Mouse (Mus musculus) heart, embryonic 11.5 days (tissue): ENCODE data around the gene Ppp4r1. TPM values are rescaled to one million over a fixed set of nuclear protein-coding genes. Genes with fewer than 3 reads are reported as not detected.

Source experiments
- ATAC-seq: fragments of 200-750 bp; cut with Nextera tagmentation; replicated peaks from 2 replicates; pipeline ENCODE4 v1.8.0; 2017; ENCODE audit warnings: moderate library complexity; ENCODE audit not compliant: insufficient number of reproducible peaks, low FRiP score, low TSS enrichment
- H3K27ac ChIP-seq: fragments of 300-500 bp; sonication (generic); 2 replicates; pipeline ENCODE4 v1.5.1; 2014; ENCODE audit warnings: mild to moderate bottlenecking, low read depth, low read length
- H3K27me3 ChIP-seq: fragments of 300-500 bp; sonication (generic); 2 replicates; pipeline ENCODE4 v1.6.1; 2014; ENCODE audit warnings: mild to moderate bottlenecking, low read length, mixed read lengths; ENCODE audit not compliant: control insufficient read depth, insufficient read depth
- H3K36me3 ChIP-seq: fragments of 300-500 bp; sonication (generic); 2 replicates; pipeline ENCODE4 v1.6.1; 2014; ENCODE audit warnings: mild to moderate bottlenecking, low read length, moderate library complexity, mixed read lengths; ENCODE audit not compliant: control insufficient read depth, insufficient read depth
- H3K4me1 ChIP-seq: fragments of 300-500 bp; sonication (generic); 2 replicates; pipeline ENCODE4 v1.6.1; 2014; ENCODE audit warnings: low read length; ENCODE audit not compliant: control insufficient read depth, insufficient read depth
- H3K4me2 ChIP-seq: fragments of 300-500 bp; sonication (generic); 2 replicates; pipeline ENCODE4 v1.6.1; 2014; ENCODE audit warnings: mild to moderate bottlenecking, moderate library complexity
- H3K4me3 ChIP-seq: fragments of 300-500 bp; sonication (generic); 2 replicates; pipeline ENCODE4 v1.5.1; 2014; ENCODE audit warnings: low read depth, low read length
- H3K9ac ChIP-seq: fragments of 300-500 bp; sonication (generic); 2 replicates; pipeline ENCODE4 v1.6.1; 2014; ENCODE audit warnings: mild to moderate bottlenecking, low read depth, low read length, moderate library complexity
- H3K9me3 ChIP-seq: fragments of 300-500 bp; sonication (generic); replicated peaks from 2 replicates; pipeline ENCODE4 v1.6.1; 2016; ENCODE audit warnings: low read length; ENCODE audit not compliant: control insufficient read depth
- WGBS: fragments of 180-500 bp; shearing (Covaris S2); extraction: QIAGEN DNeasy Blood & Tissue Kit; methylation state at CpG from one replicate; pipeline ENCODE4 v1.1.7; 2014; ENCODE audit not compliant: insufficient replicate concordance; 5-methylcytosine and 5-hydroxymethylcytosine counted together
- polyA plus RNA-seq: library from polyadenylated mRNA; unstranded; fragments of >200 nt; fragmentation: Nextera tagmentation; extraction: Ambion mirVana; gene quantifications from 2 replicates; pipeline ENCODE4 v1.2.1, GENCODE M21; 2014

The Ppp4r1 gene
- polyA plus RNA-seq, 1 experiment from 2014 or later = 31.4 TPM

GRCm38 (mm10) chr17:65780970-65781369 lies 1.4 kb upstream of the Ppp4r1 start:
- 90% methylated on average over 2 of the region's 2 CpGs for WGBS
- H3K4me2 ChIP-seq = no peak overlapping the region
- no peaks in the 10 kb centered on the region for H3K9me3 ChIP-seq
- no peak for ATAC-seq
- H3K4me1 ChIP-seq = peaks cover 10% of the 10 kb centered on the region
- H3K9ac ChIP-seq = no peak overlapping the region
- no peak overlapping the region for H3K27ac ChIP-seq
- no peaks in the 10 kb centered on the region for H3K27me3 ChIP-seq
- no peak overlapping the region for H3K4me3 ChIP-seq
- 0 out of 2 replicates have a peak, but pooled peaks cover 3% of the 10 kb centered on the region for H3K36me3 ChIP-seq

DNA sequence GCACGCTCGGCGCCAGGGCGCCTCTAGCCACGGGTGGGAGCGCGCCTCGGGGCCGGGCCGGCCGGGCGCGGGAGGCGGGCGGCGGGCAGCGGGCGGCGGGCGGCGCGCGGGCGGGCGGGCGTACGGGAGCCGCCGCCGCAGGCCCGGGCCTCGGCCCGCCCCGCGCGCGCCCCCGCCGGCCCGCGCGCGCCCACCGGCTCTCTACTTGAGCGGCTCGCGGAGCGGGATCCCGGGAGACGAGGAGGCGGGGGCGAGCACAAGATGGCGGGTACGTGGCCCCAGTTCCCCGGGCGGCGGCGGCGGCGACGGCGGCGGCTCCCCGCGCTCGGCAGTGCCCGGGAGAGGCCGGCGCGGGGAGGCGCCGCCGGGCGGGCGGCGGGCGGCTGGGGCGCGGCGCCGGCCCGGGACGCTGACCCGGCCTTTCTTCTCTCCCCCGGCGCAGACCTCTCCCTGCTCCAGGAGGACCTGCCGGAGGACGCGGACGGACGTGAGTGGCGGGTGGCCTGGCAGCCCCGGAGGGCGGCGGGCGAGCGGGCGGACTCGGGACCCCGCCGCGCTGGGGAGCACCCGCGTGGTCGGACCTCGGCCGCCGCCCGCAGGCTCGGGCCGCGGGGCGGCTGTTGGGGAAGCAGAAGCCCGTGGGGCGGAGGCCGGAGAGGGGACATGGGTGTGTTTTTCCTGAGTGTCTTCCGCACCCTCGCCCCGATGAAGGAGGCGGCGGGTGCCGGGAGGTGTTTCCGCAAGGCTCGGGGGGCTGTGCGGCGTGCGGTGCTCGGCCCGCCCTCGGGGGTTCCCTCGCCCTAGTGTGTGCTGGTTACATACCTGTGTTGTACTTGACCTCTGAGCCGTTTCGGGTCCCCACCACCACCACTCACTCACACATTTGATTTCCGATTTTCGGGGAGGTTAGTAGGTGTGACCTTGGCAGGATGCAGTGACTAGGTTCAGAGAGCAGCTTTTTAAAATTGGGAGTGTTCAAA lies 1.1 kb downstream of the Ppp4r1 start:
- ATAC-seq = peak; percentile 74
- Histone ChIP-seq H3K27ac (peak overlapping the region; percentile 99), H3K36me3 (0 out of 2 replicates have a peak, but pooled peaks cover 5% of the 10 kb centered on the region), H3K9me3 (no peaks in the 10 kb centered on the region), H3K27me3 (no peaks in the 10 kb centered on the region), H3K4me2 (peak overlapping the region; percentile 76), H3K4me3 (peak overlapping the region; percentile 96), H3K4me1 (peaks cover 16% of the 10 kb centered on the region), H3K9ac (peak overlapping the region; percentile 98)
- WGBS = under 1% methylated on average over 59 of the region's 135 CpGs

GRCm38 (mm10) chr17:65784610-65785140 lies 2.3 kb downstream of the Ppp4r1 start:
- Histone ChIP-seq H3K27ac (no peak overlapping the region), H3K4me2 (peak overlapping the region; percentile 67), H3K4me3 (peak overlapping the region; percentile 96), H3K4me1 (peaks cover 16% of the 10 kb centered on the region), H3K27me3 (no peaks in the 10 kb centered on the region), H3K9ac (peak overlapping the region; percentile 35; the same call in 1 of the 2 replicates), H3K9me3 (no peaks in the 10 kb centered on the region), H3K36me3 (0 out of 2 replicates have a peak, but pooled peaks cover 5% of the 10 kb centered on the region)
- 67% methylated on average over 8 of the region's 8 CpGs for WGBS
- ATAC-seq = no peak

- ATAC-seq = no peak
- no peak overlapping the region for H3K27ac ChIP-seq
- no peak overlapping the region for H3K4me3 ChIP-seq
- 0 out of 2 replicates have a peak, but pooled peaks cover 5% of the 10 kb centered on the region for H3K36me3 ChIP-seq
- H3K27me3 ChIP-seq = no peaks in the 10 kb centered on the region
- H3K9ac ChIP-seq = no peak overlapping the region
- no peaks in the 10 kb centered on the region for H3K9me3 ChIP-seq
- no peak overlapping the region for H3K4me2 ChIP-seq
- H3K4me1 ChIP-seq = peaks cover 16% of the 10 kb centered on the region
Observed at GRCm38 (mm10) chr17:65785707-65786106, 3.3 kb downstream of the Ppp4r1 start.

DNA sequence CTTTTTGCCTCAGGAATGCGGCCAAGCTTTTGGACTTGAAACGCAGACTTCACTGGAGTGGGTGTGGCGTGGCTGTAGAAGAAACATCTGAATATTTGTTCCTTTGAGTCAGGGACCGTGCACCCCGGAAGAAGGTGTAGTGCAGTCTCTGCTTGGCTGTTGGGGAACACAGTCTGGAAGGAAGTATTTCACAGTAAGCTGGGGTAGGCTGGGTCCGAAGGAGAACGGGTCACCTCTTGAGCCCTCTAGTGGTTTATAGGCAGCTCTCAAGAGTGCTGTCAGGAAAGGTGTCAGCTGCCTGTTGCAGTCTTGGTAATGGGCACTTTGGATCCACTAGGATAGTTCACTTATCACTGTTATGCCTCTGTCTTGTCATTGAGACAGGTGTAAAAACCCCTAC lies 3.9 kb downstream of the Ppp4r1 start:
- Histone ChIP-seq H3K27ac (no peak overlapping the region), H3K4me2 (no peak overlapping the region), H3K27me3 (no peaks in the 10 kb centered on the region), H3K4me3 (no peak overlapping the region), H3K9ac (no peak overlapping the region), H3K9me3 (no peaks in the 10 kb centered on the region), H3K36me3 (0 out of 2 replicates have a peak, but pooled peaks cover 5% of the 10 kb centered on the region), H3K4me1 (peaks cover 16% of the 10 kb centered on the region)
- ATAC-seq = no peak
- WGBS = 73% methylated on average over 7 of the region's 7 CpGs

GRCm38 (mm10) chr17:65787261-65787660 lies 4.9 kb downstream of the Ppp4r1 start:
- Histone ChIP-seq H3K9ac (no peak overlapping the region), H3K4me3 (no peak overlapping the region), H3K9me3 (no peaks in the 10 kb centered on the region), H3K4me2 (0 out of 2 replicates have a peak overlapping the region, but pooled peaks have one; percentile 8), H3K27me3 (no peaks in the 10 kb centered on the region), H3K4me1 (peaks cover 16% of the 10 kb centered on the region), H3K36me3 (0 out of 2 replicates have a peak, but pooled peaks cover 5% of the 10 kb centered on the region), H3K27ac (no peak overlapping the region)
- ATAC-seq = no peak
- 72% methylated on average over 4 of the region's 4 CpGs for WGBS

DNA sequence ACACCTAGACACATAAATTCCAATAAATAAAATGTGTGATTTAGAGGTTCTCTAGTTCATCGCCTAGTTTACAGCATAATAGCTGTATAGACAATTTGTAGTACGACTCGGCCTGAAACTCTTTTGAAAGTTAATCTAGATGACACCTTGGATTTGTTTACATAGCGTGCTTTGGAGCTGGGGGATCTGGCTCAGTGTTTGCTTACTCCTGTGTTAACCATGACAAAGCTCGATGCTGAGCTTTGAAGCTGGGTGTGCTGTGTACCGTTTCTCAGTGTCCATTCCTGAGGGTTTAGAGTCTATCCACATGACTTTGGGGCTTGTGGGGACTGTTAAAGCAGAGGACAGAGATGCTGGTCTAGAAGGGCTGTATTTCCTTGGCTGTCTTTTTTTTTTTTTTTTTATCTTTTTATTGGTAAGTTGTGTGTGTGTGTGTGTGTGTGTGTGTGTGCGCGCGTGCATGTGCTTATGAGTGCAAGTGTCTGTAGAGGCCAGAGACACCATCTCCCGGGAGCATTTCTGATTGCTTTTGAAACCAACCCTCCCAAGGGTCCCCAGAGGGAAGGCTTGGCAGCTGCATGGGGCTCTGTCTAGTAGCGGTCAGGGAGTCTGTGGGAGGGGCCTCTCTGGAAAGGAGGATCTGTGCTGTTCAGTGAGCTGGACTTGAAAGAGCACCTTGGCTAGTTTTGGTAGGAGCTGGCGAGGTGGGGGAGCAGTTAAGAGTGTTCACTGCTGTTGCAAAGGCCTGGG lies 6.3 kb downstream of the Ppp4r1 start:
- Histone ChIP-seq H3K9me3 (no peaks in the 10 kb centered on the region), H3K4me1 (peaks cover 16% of the 10 kb centered on the region), H3K4me2 (no peak overlapping the region), H3K36me3 (0 out of 2 replicates have a peak, but pooled peaks cover 5% of the 10 kb centered on the region), H3K27me3 (no peaks in the 10 kb centered on the region), H3K4me3 (no peak overlapping the region), H3K27ac (no peak overlapping the region), H3K9ac (no peak overlapping the region)
- no peak for ATAC-seq
- WGBS = 74% methylated on average over 12 of the region's 12 CpGs

DNA sequence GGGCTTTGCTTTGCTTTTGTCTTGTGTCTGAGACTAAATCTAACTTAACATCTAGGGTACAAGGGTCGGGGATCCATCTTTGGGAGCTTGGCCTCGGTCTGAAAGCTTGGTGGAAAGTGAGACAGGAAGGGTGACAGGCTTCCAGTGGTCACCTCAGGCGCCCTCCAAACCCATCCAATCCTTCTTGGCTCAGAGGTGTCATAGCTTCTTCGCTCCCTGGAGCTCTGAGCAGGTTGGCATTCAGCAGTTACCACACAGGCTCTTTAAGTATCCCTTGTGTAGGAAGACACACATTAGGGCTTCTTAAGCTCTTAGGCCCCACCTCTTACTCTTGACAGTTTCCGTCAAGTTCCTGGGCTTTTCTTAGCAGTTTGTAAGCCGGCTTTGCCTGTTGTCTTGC lies 7.2 kb downstream of the Ppp4r1 start:
- WGBS = 83% methylated on average over 6 of the region's 6 CpGs
- 0 out of 2 replicates have a peak, but pooled peaks cover 5% of the 10 kb centered on the region for H3K36me3 ChIP-seq
- no peak overlapping the region for H3K27ac ChIP-seq
- peaks cover 13% of the 10 kb centered on the region for H3K4me1 ChIP-seq
- no peaks in the 10 kb centered on the region for H3K9me3 ChIP-seq
- H3K4me3 ChIP-seq = no peak overlapping the region
- no peak overlapping the region for H3K9ac ChIP-seq
- no peaks in the 10 kb centered on the region for H3K27me3 ChIP-seq
- no peak for ATAC-seq
- no peak overlapping the region for H3K4me2 ChIP-seq
